Mouse (Mus musculus): ENCODE data around the gene Kif1a. TPM values are rescaled to one million over a fixed set of nuclear protein-coding genes. Genes with fewer than 3 reads are reported as not detected.
A peak's percentile ranks its signal among the peaks of the same experiment; 100 is the strongest.

Gene Kif1a
- polyA plus RNA-seq, 1 experiment from 2014 or later, result 31.4 TPM

DNA sequence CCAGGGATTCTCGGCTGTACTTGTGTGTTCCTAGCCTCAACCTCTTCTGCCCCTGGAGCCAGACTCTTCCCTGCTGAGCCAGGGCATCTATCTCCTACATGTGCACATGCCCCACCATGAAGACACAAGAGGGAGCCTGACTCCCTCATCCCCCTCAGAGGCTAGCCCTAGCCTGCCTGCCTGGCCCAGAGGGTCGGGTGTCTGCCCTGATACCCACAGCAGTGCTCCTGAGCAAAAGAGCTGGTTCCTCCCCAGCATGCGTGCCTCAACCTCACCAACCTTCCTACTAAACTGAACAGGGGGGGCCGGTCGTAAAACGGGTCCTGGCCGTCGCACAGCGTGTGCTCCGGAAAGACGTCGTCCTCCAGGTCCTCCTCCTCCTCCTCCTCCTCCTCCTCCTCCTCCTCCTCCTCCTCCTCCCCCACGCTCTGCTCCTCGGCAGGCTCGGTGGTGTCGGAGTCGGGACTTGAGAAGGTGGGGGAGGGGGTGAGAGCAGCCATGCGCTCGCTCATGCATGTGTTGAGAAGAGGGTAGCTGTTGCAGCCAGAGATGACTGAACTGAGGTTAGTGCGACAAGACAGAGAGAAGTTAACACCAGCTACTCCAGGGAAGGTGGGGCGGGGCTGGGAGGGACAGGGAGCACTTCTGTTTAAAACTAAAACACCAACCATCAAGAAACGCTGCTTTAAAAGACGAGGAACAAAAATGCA lies 50.5 kb downstream of the Kif1a start:
- H3K4me2 ChIP-seq (replicated peaks), result no peak overlapping the region
- no peaks in the 10 kb centered on the region for H3K27me3 ChIP-seq
- no peak overlapping the region for H3K9ac ChIP-seq
- no peaks in the 10 kb centered on the region for H3K4me1 ChIP-seq
- 67% methylated on average over 20 of the region's 23 CpGs for WGBS
- H3K9me3 ChIP-seq, result no peaks in the 10 kb centered on the region
- no peak overlapping the region for H3K4me3 ChIP-seq
- no peaks in the 10 kb centered on the region for H3K36me3 ChIP-seq
- 0 out of 2 replicates have a peak, but pooled peaks have one; percentile 47 for ATAC-seq (ENCODE audit: insufficient number of reproducible peaks, insufficient read depth, low FRiP score, low TSS enrichment)
- H3K27ac ChIP-seq, result no peak overlapping the region

DNA sequence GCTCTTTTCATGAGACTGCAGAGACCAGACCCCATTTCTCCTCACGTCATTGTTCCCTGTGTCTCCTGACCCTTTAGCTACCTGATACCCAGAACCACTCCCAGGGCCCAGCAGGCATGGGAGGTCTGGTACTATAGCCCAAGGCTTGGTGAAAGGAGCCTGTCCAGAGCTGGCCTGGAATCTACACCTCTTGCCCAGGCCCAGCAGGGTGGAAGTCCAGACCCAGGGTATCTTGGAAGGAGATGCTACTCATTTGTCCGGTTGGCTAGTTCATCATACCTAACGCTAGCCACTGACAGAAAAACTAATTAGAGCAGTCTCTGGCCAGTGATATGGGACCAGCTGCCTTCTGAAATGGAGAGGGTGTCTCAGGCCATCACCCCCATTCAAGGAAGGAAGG lies 51.7 kb downstream of the Kif1a start:
- ATAC-seq (ENCODE audit: insufficient number of reproducible peaks, insufficient read depth, low FRiP score, low TSS enrichment), result no peak
- WGBS, result 84% methylated on average over 3 of the region's 3 CpGs
- no peaks in the 10 kb centered on the region for H3K27me3 ChIP-seq

DNA sequence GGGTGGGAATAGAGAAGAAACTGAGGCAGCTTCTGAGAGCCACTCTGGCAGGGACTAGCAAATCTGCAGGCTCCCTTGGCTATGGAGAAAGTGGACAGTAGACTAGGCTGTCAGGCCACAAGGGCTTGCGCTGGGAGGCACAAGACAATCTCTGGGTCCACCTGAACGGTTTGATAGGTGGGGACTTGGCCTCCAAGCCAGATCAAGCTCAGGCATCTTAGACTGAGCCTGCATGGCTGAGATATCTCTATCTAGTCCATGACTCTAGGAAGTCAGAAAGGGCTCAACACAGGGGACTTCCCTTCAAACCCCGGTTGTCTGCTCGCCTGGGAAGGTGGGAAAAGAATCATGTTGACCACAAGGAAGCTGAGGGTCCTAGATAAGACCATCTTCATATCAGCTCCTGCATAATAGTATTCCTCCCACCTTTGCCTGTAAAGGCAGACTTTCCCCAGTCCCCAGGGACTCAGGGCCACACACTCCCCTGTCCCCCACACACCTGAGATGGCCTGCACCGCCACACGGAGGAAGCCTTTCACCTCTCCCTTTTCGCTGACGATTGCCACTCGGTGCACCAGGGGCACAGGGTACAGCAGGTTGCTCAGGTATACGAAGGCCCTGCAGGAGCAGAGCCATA lies 55.5 kb downstream of the Kif1a start:
- Histone ChIP-seq H3K36me3 (no peaks in the 10 kb centered on the region), H3K9ac (no peak overlapping the region), H3K27ac (no peak overlapping the region), H3K27me3 (no peaks in the 10 kb centered on the region), H3K9me3 (no peaks in the 10 kb centered on the region), H3K4me2 (replicated peaks) (no peak overlapping the region), H3K4me1 (no peaks in the 10 kb centered on the region), H3K4me3 (no peak overlapping the region)
- no peak for ATAC-seq (ENCODE audit: insufficient number of reproducible peaks, insufficient read depth, low FRiP score, low TSS enrichment)
- 91% methylated on average over 10 of the region's 10 CpGs for WGBS

More for the DNA sequence above, 51.7 kb downstream of the Kif1a start:
- no peaks in the 10 kb centered on the region for H3K36me3 ChIP-seq
- no peaks in the 10 kb centered on the region for H3K9me3 ChIP-seq
- H3K27ac ChIP-seq, result no peak overlapping the region
- H3K4me2 ChIP-seq (replicated peaks), result no peak overlapping the region
- H3K4me1 ChIP-seq, result no peaks in the 10 kb centered on the region
- no peak overlapping the region for H3K4me3 ChIP-seq
- H3K9ac ChIP-seq, result no peak overlapping the region

DNA sequence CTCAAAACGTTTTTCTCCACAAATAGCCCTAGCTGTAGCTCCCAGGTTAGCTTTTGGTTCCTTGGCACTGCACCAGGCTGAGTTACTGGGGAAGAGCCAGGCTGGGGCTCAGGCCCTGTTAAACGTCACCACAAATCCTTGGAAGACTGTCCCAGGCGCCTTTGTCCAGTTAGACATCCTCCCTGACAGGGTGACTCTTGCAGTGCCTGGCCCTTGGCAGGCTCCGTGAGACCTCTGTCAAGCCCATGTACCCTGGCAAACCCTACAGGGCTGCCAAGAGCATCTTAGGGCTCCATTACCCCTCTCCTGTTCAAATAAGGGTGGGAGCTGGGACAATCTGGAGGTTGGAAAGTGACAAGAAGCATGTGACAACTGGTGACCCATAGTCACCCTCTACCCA lies 65.8 kb downstream of the Kif1a start:
- Histone ChIP-seq H3K27ac (no peak overlapping the region), H3K36me3 (peaks cover 8% of the 10 kb centered on the region; the same call in 1 of the 2 replicates), H3K9me3 (no peaks in the 10 kb centered on the region), H3K9ac (no peak overlapping the region), H3K27me3 (no peaks in the 10 kb centered on the region), H3K4me2 (replicated peaks) (no peak overlapping the region), H3K4me1 (no peaks in the 10 kb centered on the region), H3K4me3 (no peak overlapping the region)
- ATAC-seq (ENCODE audit: insufficient number of reproducible peaks, insufficient read depth, low FRiP score, low TSS enrichment), result no peak
- 76% methylated on average over 4 of the region's 4 CpGs for WGBS

DNA sequence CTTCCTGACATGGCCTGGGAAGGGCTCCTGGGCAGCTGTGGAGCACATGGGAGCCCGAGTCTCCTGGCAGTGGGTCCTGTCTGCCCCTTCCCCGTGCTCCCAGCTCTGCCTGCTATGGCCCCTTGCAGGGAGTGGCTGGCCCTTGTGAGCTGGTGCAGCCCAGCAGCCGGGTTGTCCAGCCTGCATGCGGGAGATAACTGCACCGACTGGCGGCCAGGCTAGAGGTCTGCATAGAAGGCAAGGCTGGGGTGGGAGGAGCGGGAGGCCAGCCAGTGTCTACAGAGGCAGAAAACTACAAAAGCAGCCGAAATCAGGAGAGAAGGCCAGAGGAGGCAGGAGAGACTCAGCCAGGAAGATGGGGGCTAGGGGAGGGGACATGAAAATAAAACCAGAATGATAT lies 67.8 kb downstream of the Kif1a start:
- Histone ChIP-seq H3K4me3 (no peak overlapping the region), H3K4me2 (replicated peaks) (no peak overlapping the region), H3K4me1 (no peaks in the 10 kb centered on the region), H3K9me3 (no peaks in the 10 kb centered on the region), H3K27ac (no peak overlapping the region), H3K9ac (no peak overlapping the region), H3K36me3 (peaks cover 7% of the 10 kb centered on the region; the same call in 1 of the 2 replicates), H3K27me3 (no peaks in the 10 kb centered on the region)
- no peak for ATAC-seq (ENCODE audit: insufficient number of reproducible peaks, insufficient read depth, low FRiP score, low TSS enrichment)
- WGBS, result 62% methylated on average over 8 of the region's 8 CpGs

DNA sequence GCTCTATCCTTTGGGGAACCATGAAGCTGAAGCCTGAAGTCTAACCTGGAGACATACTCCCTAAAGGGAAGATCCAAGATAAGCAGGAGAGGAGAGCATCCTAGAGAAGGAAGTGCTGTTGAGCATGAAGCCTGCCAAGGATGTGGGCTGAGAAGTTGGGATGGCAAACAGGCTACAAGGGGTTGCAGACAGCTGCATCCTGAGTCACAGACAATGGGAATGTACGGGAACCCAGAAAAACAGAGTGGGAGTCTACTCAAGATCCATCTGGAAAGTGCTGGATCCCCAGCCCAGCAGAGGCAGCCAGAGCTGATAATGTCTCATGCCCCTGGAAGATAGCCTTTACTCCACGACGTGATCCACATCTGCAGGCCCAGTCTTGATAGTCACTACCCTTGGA lies 70.6 kb downstream of the Kif1a start:
- Histone ChIP-seq H3K4me1 (no peaks in the 10 kb centered on the region), H3K36me3 (no peaks in the 10 kb centered on the region), H3K27me3 (no peaks in the 10 kb centered on the region), H3K4me3 (no peak overlapping the region), H3K4me2 (replicated peaks) (no peak overlapping the region), H3K27ac (no peak overlapping the region), H3K9me3 (no peaks in the 10 kb centered on the region), H3K9ac (no peak overlapping the region)
- 88% methylated on average over 3 of the region's 3 CpGs for WGBS
- ATAC-seq (ENCODE audit: insufficient number of reproducible peaks, insufficient read depth, low FRiP score, low TSS enrichment), result no peak

DNA sequence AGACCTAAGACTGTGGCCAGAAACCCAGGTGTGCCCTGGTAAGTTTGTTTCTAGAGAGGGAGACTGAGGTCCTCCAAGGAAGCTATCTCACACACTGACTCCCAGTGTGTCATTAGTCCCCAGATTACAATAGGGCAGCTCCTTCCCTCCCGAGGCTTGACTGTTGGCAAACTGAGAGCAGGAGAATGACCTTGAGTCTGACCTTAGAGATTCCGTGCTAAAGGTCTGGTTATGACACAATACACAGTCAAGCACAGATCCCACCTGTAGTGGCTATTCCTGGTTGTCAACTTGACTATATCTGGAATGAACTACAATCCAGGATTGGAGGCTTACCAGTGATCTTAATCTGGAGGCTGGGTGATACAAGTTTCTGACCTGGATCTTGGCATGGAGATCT lies 71.7 kb downstream of the Kif1a start:
- Histone ChIP-seq H3K9ac (no peak overlapping the region), H3K36me3 (no peaks in the 10 kb centered on the region; the same call in 1 of the 2 replicates), H3K27me3 (no peaks in the 10 kb centered on the region), H3K4me1 (no peaks in the 10 kb centered on the region), H3K4me2 (replicated peaks) (no peak overlapping the region), H3K4me3 (no peak overlapping the region), H3K27ac (no peak overlapping the region), H3K9me3 (no peaks in the 10 kb centered on the region)
- ATAC-seq (ENCODE audit: insufficient number of reproducible peaks, insufficient read depth, low FRiP score, low TSS enrichment), result no peak
- 71% methylated on average over 2 of the region's 2 CpGs for WGBS

DNA sequence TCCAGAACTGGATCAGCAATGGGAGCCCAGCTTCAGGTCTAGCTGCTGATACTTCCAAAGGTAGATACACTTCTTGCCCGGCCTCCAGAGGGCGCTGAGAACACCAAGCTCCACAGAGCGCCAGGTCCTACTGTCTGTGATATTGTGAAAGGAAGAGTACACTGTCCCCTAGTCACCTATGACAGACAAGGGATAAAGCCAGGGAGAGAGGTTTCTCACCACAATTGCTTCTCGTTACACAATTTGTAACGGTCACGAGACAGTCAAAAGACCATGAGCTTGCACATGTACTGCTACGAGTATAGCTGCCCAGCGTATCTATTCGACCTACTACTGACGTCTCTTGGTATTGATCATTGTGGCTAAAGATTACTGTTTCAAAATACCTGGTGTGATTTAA lies 72.4 kb downstream of the Kif1a start:
- WGBS, result 91% methylated on average over 10 of the region's 10 CpGs
- Histone ChIP-seq H3K36me3 (no peaks in the 10 kb centered on the region; the same call in 1 of the 2 replicates), H3K9me3 (no peaks in the 10 kb centered on the region), H3K4me3 (no peak overlapping the region), H3K27ac (no peak overlapping the region), H3K4me2 (replicated peaks) (no peak overlapping the region), H3K9ac (no peak overlapping the region), H3K4me1 (no peaks in the 10 kb centered on the region), H3K27me3 (no peaks in the 10 kb centered on the region)
- no peak for ATAC-seq (ENCODE audit: insufficient number of reproducible peaks, insufficient read depth, low FRiP score, low TSS enrichment)

DNA sequence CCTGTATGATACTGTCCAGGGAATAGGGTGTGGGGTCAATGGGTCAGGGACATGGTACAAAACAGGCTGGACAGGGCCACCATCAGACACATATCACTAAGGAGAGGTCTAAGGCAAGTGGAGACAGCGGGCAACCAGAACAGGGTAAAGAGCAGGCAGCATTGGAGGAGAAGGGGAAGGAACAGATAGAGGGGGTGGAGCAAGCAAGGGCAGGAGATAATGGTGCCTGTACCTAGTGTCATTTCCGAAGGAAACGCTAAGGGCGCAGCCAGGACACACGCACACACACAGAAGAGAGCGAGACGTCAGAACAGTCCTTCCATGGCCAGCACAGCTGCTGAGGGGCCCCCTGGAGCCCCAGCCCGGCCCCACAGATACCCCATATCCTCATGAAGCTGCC lies 75.2 kb downstream of the Kif1a start:
- Histone ChIP-seq H3K36me3 (no peaks in the 10 kb centered on the region; the same call in 1 of the 2 replicates), H3K27me3 (no peaks in the 10 kb centered on the region), H3K9me3 (no peaks in the 10 kb centered on the region), H3K4me3 (no peak overlapping the region), H3K4me1 (no peaks in the 10 kb centered on the region), H3K4me2 (replicated peaks) (no peak overlapping the region), H3K9ac (no peak overlapping the region), H3K27ac (no peak overlapping the region)
- 86% methylated on average over 8 of the region's 8 CpGs for WGBS
- ATAC-seq (ENCODE audit: insufficient number of reproducible peaks, insufficient read depth, low FRiP score, low TSS enrichment), result no peak

DNA sequence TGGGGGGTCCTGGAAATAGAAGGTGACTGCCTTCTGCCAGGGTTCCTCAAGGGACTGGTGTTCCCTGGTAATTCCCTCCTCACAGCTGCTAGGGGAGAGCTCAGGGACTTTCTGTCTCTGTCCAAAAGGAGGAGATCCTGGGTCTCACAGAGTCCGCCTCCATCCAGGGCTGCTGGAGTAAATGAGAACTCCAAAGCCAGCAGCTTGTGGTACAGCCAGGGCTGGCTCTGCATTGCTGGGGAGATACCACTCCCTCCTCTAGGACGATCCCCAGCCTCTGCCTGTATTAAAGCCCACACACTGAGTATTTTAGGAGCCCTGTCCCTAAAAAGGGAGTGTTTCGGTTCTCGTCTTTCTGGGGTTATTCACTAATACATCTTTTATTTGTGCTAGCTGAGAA lies 81.1 kb downstream of the Kif1a start:
- Histone ChIP-seq H3K27ac (no peak overlapping the region), H3K9ac (no peak overlapping the region), H3K27me3 (no peaks in the 10 kb centered on the region), H3K9me3 (no peaks in the 10 kb centered on the region), H3K36me3 (no peaks in the 10 kb centered on the region; the same call in 1 of the 2 replicates), H3K4me3 (no peak overlapping the region), H3K4me2 (replicated peaks) (no peak overlapping the region), H3K4me1 (no peaks in the 10 kb centered on the region)
- WGBS, result 81% methylated on average over 4 of the region's 4 CpGs
- ATAC-seq (ENCODE audit: insufficient number of reproducible peaks, insufficient read depth, low FRiP score, low TSS enrichment), result no peak

DNA sequence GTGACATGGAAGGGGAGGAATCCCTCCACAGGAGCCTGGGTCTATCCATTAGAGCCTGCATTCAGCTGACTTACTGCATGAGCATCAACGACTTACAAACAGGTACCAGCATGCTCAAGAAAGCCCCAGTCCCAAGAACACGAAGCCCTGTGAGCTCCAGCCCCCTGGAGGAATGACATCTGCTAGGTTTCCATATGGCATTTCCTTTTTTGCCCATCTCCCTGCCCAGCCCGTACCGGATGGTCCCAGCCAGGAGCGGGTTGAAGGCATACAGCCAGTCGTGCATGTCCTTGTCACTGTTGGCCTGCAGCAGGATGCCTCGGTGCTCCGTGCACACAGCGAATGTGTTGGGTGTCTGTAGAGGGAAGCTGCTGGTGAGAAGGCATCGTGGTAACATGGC lies 83.0 kb downstream of the Kif1a start:
- H3K9me3 ChIP-seq, result no peaks in the 10 kb centered on the region
- H3K36me3 ChIP-seq, result no peaks in the 10 kb centered on the region
- H3K9ac ChIP-seq, result no peak overlapping the region
- no peak overlapping the region for H3K27ac ChIP-seq
- no peak overlapping the region for H3K4me2 ChIP-seq (replicated peaks)
- 81% methylated on average over 10 of the region's 10 CpGs for WGBS
- H3K4me1 ChIP-seq, result no peaks in the 10 kb centered on the region
- no peak overlapping the region for H3K4me3 ChIP-seq
- no peaks in the 10 kb centered on the region for H3K27me3 ChIP-seq
- ATAC-seq (ENCODE audit: insufficient number of reproducible peaks, insufficient read depth, low FRiP score, low TSS enrichment), result no peak

DNA sequence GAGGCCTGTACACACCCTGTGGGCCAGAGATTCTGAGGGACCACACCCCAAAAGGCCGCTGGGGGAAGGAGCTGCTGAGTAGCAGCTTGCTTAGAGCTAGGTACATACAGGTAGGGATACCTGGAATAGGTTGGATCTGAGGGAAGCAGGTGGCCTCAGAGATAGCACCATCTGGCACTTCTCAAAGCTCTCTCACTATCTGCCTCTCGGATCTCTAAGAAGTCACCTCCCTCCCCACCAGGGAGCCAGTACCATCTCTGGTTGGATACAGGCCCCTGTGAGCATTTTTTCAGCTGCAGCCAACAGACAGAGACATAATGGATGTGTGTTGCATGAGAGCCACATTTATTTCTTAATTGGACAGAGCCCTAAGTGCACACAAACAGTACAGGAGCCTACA lies 86.6 kb downstream of the Kif1a start:
- no peaks in the 10 kb centered on the region for H3K9me3 ChIP-seq
- no peak overlapping the region for H3K9ac ChIP-seq
- 50% methylated on average over 2 of the region's 2 CpGs for WGBS
- no peak for ATAC-seq (ENCODE audit: insufficient number of reproducible peaks, insufficient read depth, low FRiP score, low TSS enrichment)
- H3K27me3 ChIP-seq, result no peaks in the 10 kb centered on the region
- H3K27ac ChIP-seq, result no peak overlapping the region
- H3K36me3 ChIP-seq, result no peaks in the 10 kb centered on the region
- no peak overlapping the region for H3K4me2 ChIP-seq (replicated peaks)
- no peak overlapping the region for H3K4me3 ChIP-seq
- no peaks in the 10 kb centered on the region for H3K4me1 ChIP-seq
